ENCODE assay signal across 18 mouse cellular contexts in genomic region chr11:79239024-79239423, GRCm38 (mm10). TPM values are rescaled to one million over a fixed set of nuclear protein-coding genes. Genes with fewer than 3 reads are reported as not detected.
A peak's percentile ranks its signal among the peaks of the same experiment; 100 is the strongest.
DNase-seq lines count a peak whose midpoint lies in the region; ATAC-seq and TF ChIP-seq lines count a peak whose summit lies in the region.
"Had no signal": no experiment of that assay in that cellular context is flagged by ENCODE, and none has a peak within 500 bp of the region (broad histone marks: within the 10 kb centered on the region; RNA-seq: fewer than 3 reads in every experiment).

No protein-coding gene starts in this region.

- no peaks in the 10 kb centered on the region for H3K27me3 ChIP-seq in kidney, adult 2 months (replicated peaks; ENCODE audit: control insufficient read depth, insufficient read depth, low read length)
- H3K27me3 ChIP-seq in stomach, embryonic 14.5 days (ENCODE audit: control insufficient read depth, insufficient read depth, low read length), result no peaks in the 10 kb centered on the region
- H3K27me3 ChIP-seq in stomach, postnatal 0 days (ENCODE audit: control insufficient read depth, insufficient read depth, low read length), result no peaks in the 10 kb centered on the region
- H3K27me3 ChIP-seq in stomach, embryonic 15.5 days (replicated peaks), result no peaks in the 10 kb centered on the region
- H3K27me3 ChIP-seq: hindbrain, embryonic 13.5 days; liver, embryonic 12.5 days had no signal

- peaks cover 8% of the 10 kb centered on the region for H3K36me3 ChIP-seq in kidney, adult 2 months (ENCODE audit: control insufficient read depth, insufficient read depth, low read length)
- H3K36me3 ChIP-seq in stomach, embryonic 14.5 days (ENCODE audit: control insufficient read depth, insufficient read depth, low read length), result peaks cover 58% of the 10 kb centered on the region
- peaks cover 29% of the 10 kb centered on the region for H3K36me3 ChIP-seq in stomach, postnatal 0 days (ENCODE audit: control insufficient read depth, insufficient read depth, low read length)
- peaks cover 44% of the 10 kb centered on the region for H3K36me3 ChIP-seq in stomach, embryonic 15.5 days

- H3K4me3 ChIP-seq in kidney, adult 2 months (ENCODE audit: insufficient read depth, low read depth, low read length), result no peak overlapping the region
- H3K4me3 ChIP-seq in stomach, embryonic 14.5 days (ENCODE audit: low read depth, low read length), result no peak overlapping the region
- no peak overlapping the region for H3K4me3 ChIP-seq in stomach, postnatal 0 days (ENCODE audit: low read depth, low read length)
- H3K4me3 ChIP-seq in stomach, embryonic 15.5 days (replicated peaks), result no peak overlapping the region
- H3K4me3 ChIP-seq: hindbrain, embryonic 13.5 days; liver, embryonic 12.5 days had no signal

- intact Hi-C loops in heart, postnatal 36 days (cut with DNase I), result no loop called here

- no peak overlapping the region for H3K4me2 ChIP-seq in stomach, embryonic 14.5 days (replicated peaks; ENCODE audit: low read depth, low read length)
- no peak overlapping the region for H3K4me2 ChIP-seq in stomach, postnatal 0 days (replicated peaks; ENCODE audit: low read depth)
- H3K4me2 ChIP-seq in stomach, embryonic 15.5 days, result no peak overlapping the region
- H3K4me2 ChIP-seq: hindbrain, embryonic 13.5 days; liver, embryonic 12.5 days; midbrain, embryonic 11.5 days had no signal

- H3K27ac ChIP-seq in kidney, adult 2 months (ENCODE audit: insufficient read depth, low read depth, low read length), result peak overlapping the region; percentile 69
- H3K27ac ChIP-seq in stomach, embryonic 14.5 days (ENCODE audit: low read length), result peak overlapping the region; percentile 28; the same call in 1 of the 2 replicates
- H3K27ac ChIP-seq in stomach, postnatal 0 days (replicated peaks), result no peak overlapping the region
- peak overlapping the region; percentile 18; the same call in 1 of the 2 replicates for H3K27ac ChIP-seq in stomach, embryonic 15.5 days
- H3K27ac ChIP-seq: liver, embryonic 12.5 days had no signal

- TF ChIP-seq EP300 in stomach, postnatal 0 days (optimal IDR thresholded peaks at IDR 0.05), result no peak

- TF ChIP-seq POLR2A in kidney, adult 2 months (IDR thresholded peaks at IDR 0.05; ENCODE audit: low read depth, low read length), result no peak

- no peak overlapping the region for H3K9ac ChIP-seq in stomach, embryonic 14.5 days (replicated peaks; ENCODE audit: low read depth, low read length)
- no peak overlapping the region for H3K9ac ChIP-seq in stomach, postnatal 0 days (ENCODE audit: low read length)
- H3K9ac ChIP-seq in stomach, embryonic 15.5 days, result no peak overlapping the region
- H3K9ac ChIP-seq: hindbrain, embryonic 13.5 days; liver, embryonic 12.5 days had no signal

- H3K9me3 ChIP-seq in stomach, embryonic 14.5 days (ENCODE audit: control insufficient read depth, low read depth, low read length), result peaks cover 9% of the 10 kb centered on the region; the same call in 1 of the 2 replicates
- H3K9me3 ChIP-seq in stomach, postnatal 0 days (ENCODE audit: control insufficient read depth, low read length), result no peaks in the 10 kb centered on the region
- H3K9me3 ChIP-seq in stomach, embryonic 15.5 days, result no peaks in the 10 kb centered on the region
- H3K9me3 ChIP-seq: hindbrain, embryonic 13.5 days had no signal

- no peak for ATAC-seq in stomach, embryonic 14.5 days (ENCODE audit: insufficient number of reproducible peaks, insufficient read depth, low FRiP score, low read depth)
- no peak for ATAC-seq in stomach, postnatal 0 days (ENCODE audit: low FRiP score, low TSS enrichment)
- no peak for ATAC-seq in stomach, embryonic 15.5 days (ENCODE audit: insufficient read depth, low FRiP score, low read depth)
- ATAC-seq: activated CD4-positive, CD25-positive, alpha-beta regulatory T cell, adult 4 months; liver, embryonic 12.5 days had no signal

- peaks cover 12% of the 10 kb centered on the region for H3K4me1 ChIP-seq in kidney, adult 2 months (ENCODE audit: control insufficient read depth, insufficient read depth, low read length)
- H3K4me1 ChIP-seq in stomach, embryonic 14.5 days (ENCODE audit: control insufficient read depth, insufficient read depth, low read length), result 0 out of 2 replicates have a peak, but pooled peaks cover 2% of the 10 kb centered on the region
- H3K4me1 ChIP-seq in stomach, postnatal 0 days (replicated peaks; ENCODE audit: control insufficient read depth, insufficient read depth), result no peaks in the 10 kb centered on the region
- 0 out of 2 replicates have a peak, but pooled peaks cover 5% of the 10 kb centered on the region for H3K4me1 ChIP-seq in stomach, embryonic 15.5 days
- H3K4me1 ChIP-seq: hindbrain, embryonic 13.5 days; liver, embryonic 12.5 days had no signal

- no peak for TF ChIP-seq CTCF in kidney, adult 2 months (conservative IDR thresholded peaks at IDR 0.05; ENCODE audit: insufficient read depth, insufficient read length, low read depth, low read length)
- TF ChIP-seq CTCF in stomach, postnatal 0 days (IDR thresholded peaks at IDR 0.05; ENCODE audit: low read depth), result no peak

- WGBS in kidney, adult 2 months, result 79% methylated on average over 7 of the region's 7 CpGs
- 96% methylated on average over 7 of the region's 7 CpGs for WGBS in stomach, embryonic 14.5 days
- 95% methylated on average over 7 of the region's 7 CpGs for WGBS in stomach, postnatal 0 days
- whole genome bisulfite sequencing in stomach, embryonic 15.5 days, result 94% methylated on average over 7 of the region's 7 CpGs

- DNase-seq in heart, adult 11 months, result peak; percentile 78
- no peak for DNase-seq in heart, postnatal 36 days
- DNase-seq in kidney, adult 2 months, result no peak
- no peak for DNase-seq in kidney, adult 8-10 months
- DNase-seq in stomach, postnatal 0 days (ENCODE audit: low spot score), result no peak
- DNase-seq in yolk sac, embryonic 10.5 days (ENCODE audit: low spot score), result no peak
- DNase-seq: gastrocnemius, postnatal 36 days; kidney, adult 11 months; thymus, postnatal 25 days had no signal

RNA-seq across cellular contexts. Expression of gene Wsb1, which starts 15.4 kb away (rescaled TPM):
- total RNA-seq in heart, postnatal 36 days (2021), result 10 to 100 TPM; 14.7 to 14.9 TPM
- 59.3 and 72.3 TPM in 2 replicates for polyA plus RNA-seq in kidney, adult 2 months (2012; rRNA removed)
- polyA plus RNA-seq in stomach, embryonic 14.5 days (2014; fragmentation: Nextera tagmentation; extraction: Ambion mirVana), result 302 and 323 TPM in 2 replicates
- 53.6 and 56.6 TPM in 2 replicates for polyA plus RNA-seq in stomach, postnatal 0 days (2015; fragmentation: Nextera tagmentation; extraction: Ambion mirVana)
- polyA plus RNA-seq in stomach, embryonic 15.5 days (2015; fragmentation: Nextera tagmentation; extraction: Ambion mirVana), result 186 and 196 TPM in 2 replicates

RNA-seq across cellular contexts. Expression of gene Gm9964, which starts 57.7 kb away (rescaled TPM):
- not detected for total RNA-seq in heart, postnatal 36 days (2021)
- polyA plus RNA-seq in kidney, adult 2 months (2012; rRNA removed), result not detected in 2 replicates
- not detected in 2 replicates for polyA plus RNA-seq in stomach, embryonic 14.5 days (2014; fragmentation: Nextera tagmentation; extraction: Ambion mirVana)
- polyA plus RNA-seq in stomach, postnatal 0 days (2015; fragmentation: Nextera tagmentation; extraction: Ambion mirVana), result not detected in 2 replicates
- 0.19 TPM in 1 of 2 replicates, not detected in the other for polyA plus RNA-seq in stomach, embryonic 15.5 days (2015; fragmentation: Nextera tagmentation; extraction: Ambion mirVana)
- total RNA-seq: gastrocnemius, postnatal 36 days; neutrophil, adult 5-6 weeks had no signal
- polyA plus RNA-seq: activated CD4-positive, CD25-positive, alpha-beta regulatory T cell, adult 4 months; frontal cortex, adult 2 months; liver, embryonic 12.5 days; midbrain, embryonic 11.5 days; small intestine, adult 2 months had no signal
